Mouse (Mus musculus) olfactory bulb, adult 2 months (tissue): ENCODE measurements at regions not wholly inside any gene's neighbourhood (a gene's known extent, or its start where the extent isn't known, plus 50 kb on each side); places are given as distances from the start of the nearest gene placed in this dataset.

Experiments used
- CTCF ChIP-seq: fragments of 200-500 bp; IDR thresholded peaks from 2 replicates; pipeline ENCODE4 v1.5.1; 2012; ENCODE audit warnings: low read depth, mild to moderate bottlenecking, low read length, moderate library complexity; ENCODE audit not compliant: insufficient read depth
- POLR2A ChIP-seq: fragments of 200-500 bp; IDR thresholded peaks from 2 replicates; pipeline ENCODE4 v1.6.1; 2012; ENCODE audit warnings: mild to moderate bottlenecking, low read depth, low read length, moderate library complexity; ENCODE audit not compliant: insufficient read depth

DNA sequence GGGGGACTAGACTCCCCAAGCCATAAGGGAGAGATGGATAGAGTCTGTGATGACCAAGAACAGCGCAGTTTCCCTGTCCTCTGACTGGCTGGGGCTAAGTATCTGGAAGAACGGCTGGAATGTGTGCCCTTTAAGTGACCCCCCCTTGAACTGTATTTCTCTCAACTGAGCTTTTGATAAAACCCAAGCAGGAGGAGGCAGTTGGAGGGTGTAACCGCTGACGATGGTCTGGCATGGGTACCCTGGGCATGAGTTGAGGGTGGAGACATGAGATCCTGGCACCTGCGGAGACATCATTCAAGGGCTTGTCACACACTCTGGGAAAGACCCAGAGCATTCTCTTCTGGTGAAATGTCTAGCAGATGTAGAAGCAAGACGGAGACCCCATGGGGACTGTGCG is 83.5 kb downstream of the Zfp36l2 start:
- no peak for TF ChIP-seq POLR2A
- no peak for TF ChIP-seq CTCF
